Mouse (Mus musculus) liver, postnatal 0 days (tissue): Measurements from ENCODE around the gene Hivep3. TPM values are rescaled to one million over a fixed set of nuclear protein-coding genes. Genes with fewer than 3 reads are reported as not detected.

Experiments
- ATAC-seq: fragments of 200-750 bp; cut with Nextera tagmentation; 2 replicates; pipeline ENCODE4 v1.8.0; 2017; ENCODE audit warnings: mild to moderate bottlenecking, moderate library complexity
- DNase-seq: peaks from one replicate; pipeline ENCODE4 v3.0.0-alpha.2; 2016
- H3K27ac ChIP-seq: fragments of 300-500 bp; sonication (generic); 2 replicates; pipeline ENCODE4 v1.5.1; 2014; ENCODE audit warnings: antibody characterized with exemption, moderate library complexity, mild to moderate bottlenecking, low read depth
- H3K27me3 ChIP-seq: fragments of 300-500 bp; sonication (generic); 2 replicates; pipeline ENCODE4 v1.6.1; 2014; ENCODE audit warnings: low read length, control low read depth, mixed read lengths; ENCODE audit not compliant: insufficient read depth
- H3K36me3 ChIP-seq: fragments of 300-500 bp; sonication (generic); replicated peaks from 2 replicates; pipeline ENCODE4 v1.6.1; 2014; ENCODE audit warnings: mild to moderate bottlenecking, control low read depth, low read length, moderate library complexity, mixed read lengths; ENCODE audit not compliant: insufficient read depth
- H3K4me1 ChIP-seq: fragments of 300-500 bp; sonication (generic); 2 replicates; pipeline ENCODE4 v1.6.1; 2014; ENCODE audit warnings: antibody characterized with exemption, mild to moderate bottlenecking, control low read depth; ENCODE audit not compliant: insufficient read depth
- H3K4me2 ChIP-seq: fragments of 300-500 bp; sonication (generic); 2 replicates; pipeline ENCODE4 v1.6.1; 2014; ENCODE audit warnings: low read depth, mild to moderate bottlenecking, low read length, moderate library complexity, mixed read lengths
- H3K4me3 ChIP-seq: fragments of 300-500 bp; sonication (generic); 2 replicates; pipeline ENCODE4 v1.5.1; 2014; ENCODE audit warnings: low read depth, low read length
- H3K9ac ChIP-seq: fragments of 300-500 bp; sonication (generic); replicated peaks from 2 replicates; pipeline ENCODE4 v1.6.1; 2014; ENCODE audit warnings: mild to moderate bottlenecking, moderate library complexity
- H3K9me3 ChIP-seq: fragments of 300-500 bp; sonication (generic); 2 replicates; pipeline ENCODE4 v1.6.1; 2016; ENCODE audit warnings: mild to moderate bottlenecking, control low read depth, low read length, mixed read lengths
- CTCF ChIP-seq: sonication (generic); IDR thresholded peaks from 2 replicates; pipeline ENCODE4 v1.5.1; 2016; ENCODE audit warnings: antibody characterized with exemption, low read depth
- EP300 ChIP-seq: IDR thresholded peaks from 2 replicates; pipeline ENCODE4 v1.6.1; 2016; ENCODE audit warnings: antibody characterized with exemption, low read depth, mild to moderate bottlenecking
- WGBS: fragments of 180-500 bp; shearing (Covaris S2); extraction: QIAGEN DNeasy Blood & Tissue Kit; methylation state at CpG from one replicate; pipeline ENCODE4 v1.1.7; 2014; ENCODE audit not compliant: insufficient replicate concordance; 5-methylcytosine and 5-hydroxymethylcytosine counted together
- polyA plus RNA-seq: library from polyadenylated mRNA; unstranded; fragments of >200 nt; fragmentation: Nextera tagmentation; extraction: Ambion mirVana; gene quantifications from 2 replicates; pipeline ENCODE4 v1.2.1, GENCODE M21; 2015

The Hivep3 gene
- polyA plus RNA-seq, 1 experiment from 2014 or later, result 3.8 TPM

DNA sequence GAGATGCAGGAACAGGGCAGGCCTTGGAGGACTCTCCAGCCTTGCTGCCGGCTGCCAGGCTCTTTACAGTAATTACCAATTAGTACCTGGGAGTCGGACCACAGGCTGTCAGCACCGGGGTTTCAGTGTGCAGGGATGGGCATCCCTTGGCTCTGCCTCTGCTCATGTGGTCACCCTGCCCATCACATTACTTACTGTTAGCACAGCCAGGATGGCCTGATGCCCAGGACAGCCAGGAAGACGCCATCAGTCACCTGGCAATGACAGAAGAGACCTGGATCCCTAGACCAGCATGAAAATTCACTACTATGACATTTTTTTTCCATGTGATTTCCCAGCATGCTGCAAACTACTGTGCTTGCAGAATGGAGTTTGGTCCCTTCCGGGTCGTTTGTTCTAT, 238.8 kb downstream of the Hivep3 start:
- Histone ChIP-seq H3K4me3 (no peak overlapping the region), H3K36me3 (no peaks in the 10 kb centered on the region), H3K9me3 (no peaks in the 10 kb centered on the region), H3K9ac (no peak overlapping the region), H3K4me2 (no peak overlapping the region), H3K27ac (no peak overlapping the region), H3K27me3 (no peaks in the 10 kb centered on the region), H3K4me1 (peaks cover 4% of the 10 kb centered on the region; the same call in 1 of the 2 replicates)
- no peak for ATAC-seq
- WGBS, result 71% methylated on average over 6 of the region's 6 CpGs
- no peak for TF ChIP-seq CTCF
- DNase-seq, result no peak

DNA sequence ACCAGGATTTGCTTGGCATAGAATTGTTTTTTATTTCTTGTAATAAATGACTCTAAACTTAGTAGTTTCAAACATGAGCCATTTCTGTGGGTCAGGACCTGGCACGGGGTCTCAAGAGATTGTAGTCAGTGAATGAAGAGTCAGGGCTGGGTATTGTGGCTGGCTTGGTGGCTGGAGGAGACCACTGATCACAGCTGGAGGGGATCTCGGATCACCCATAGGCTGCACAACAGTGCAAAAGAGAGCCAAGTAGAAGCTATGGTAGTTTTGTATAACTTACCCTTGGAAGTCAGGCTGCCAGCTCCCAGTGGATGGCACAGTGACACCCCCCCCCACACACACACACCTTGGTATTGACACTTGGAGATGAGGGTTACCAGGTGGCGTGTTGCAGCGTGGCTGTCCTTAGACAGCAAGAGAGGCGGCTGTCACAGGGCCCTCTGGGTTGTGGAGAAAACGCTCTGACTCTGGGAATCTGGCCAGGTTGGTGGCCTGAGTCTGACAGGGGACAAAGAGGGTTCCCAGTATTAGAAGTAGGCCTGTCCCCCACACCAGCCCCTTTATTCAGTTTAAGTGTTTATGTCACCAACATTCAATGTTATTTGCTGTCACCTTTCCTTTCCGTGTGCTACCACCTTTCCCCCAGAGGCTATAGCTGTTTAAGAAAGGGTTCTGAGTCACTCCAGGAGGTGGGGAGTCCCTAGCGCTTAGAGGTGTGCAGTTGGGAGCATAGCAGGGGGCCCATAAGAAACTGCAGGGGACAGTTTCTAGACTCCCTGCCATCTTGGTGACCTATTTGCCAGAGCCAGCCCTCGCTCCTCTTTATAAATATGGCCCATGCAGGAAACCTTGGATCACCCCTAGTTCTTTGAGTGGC, 240.4 kb downstream of the Hivep3 start:
- no peak for TF ChIP-seq CTCF
- TF ChIP-seq EP300, result no peak
- H3K9me3 ChIP-seq, result no peaks in the 10 kb centered on the region
- H3K4me2 ChIP-seq, result no peak overlapping the region
- no peaks in the 10 kb centered on the region for H3K36me3 ChIP-seq
- H3K9ac ChIP-seq, result no peak overlapping the region
- no peak overlapping the region for H3K27ac ChIP-seq
- H3K27me3 ChIP-seq, result no peaks in the 10 kb centered on the region
- no peak for DNase-seq
- H3K4me3 ChIP-seq, result no peak overlapping the region
- H3K4me1 ChIP-seq, result 0 out of 2 replicates have a peak, but pooled peaks cover 5% of the 10 kb centered on the region
- 73% methylated on average over 9 of the region's 9 CpGs for WGBS
- no peak for ATAC-seq

DNA sequence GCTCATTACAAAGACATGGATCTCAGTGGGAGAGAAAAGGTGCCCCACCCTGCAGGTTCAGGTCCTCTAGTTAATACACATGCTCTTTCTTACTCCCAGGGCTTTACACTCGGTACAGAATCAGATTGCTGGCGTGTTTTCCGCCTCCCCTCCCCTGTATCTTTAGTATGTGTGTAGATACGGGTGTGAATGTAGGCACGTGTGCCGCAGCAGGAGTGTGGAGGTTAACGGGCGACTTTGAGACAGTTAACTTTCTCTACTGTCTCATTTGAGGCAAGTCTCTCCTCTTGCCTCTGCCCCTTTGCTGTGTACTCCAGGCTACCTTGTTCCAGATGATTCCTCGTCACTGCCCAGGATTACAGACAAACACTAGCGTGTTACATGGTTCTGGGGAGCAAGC, 241.7 kb downstream of the Hivep3 start:
- H3K4me1 ChIP-seq, result 0 out of 2 replicates have a peak, but pooled peaks cover 5% of the 10 kb centered on the region
- ATAC-seq (no peak), DNase-seq (no peak)
- no peaks in the 10 kb centered on the region for H3K36me3 ChIP-seq
- no peak overlapping the region for H3K4me3 ChIP-seq
- WGBS, result 80% methylated on average over 10 of the region's 10 CpGs
- no peak overlapping the region for H3K27ac ChIP-seq
- H3K9me3 ChIP-seq, result no peaks in the 10 kb centered on the region
- H3K9ac ChIP-seq, result no peak overlapping the region
- no peaks in the 10 kb centered on the region for H3K27me3 ChIP-seq
- TF ChIP-seq CTCF, result no peak
- TF ChIP-seq EP300, result no peak
- no peak overlapping the region for H3K4me2 ChIP-seq

DNA sequence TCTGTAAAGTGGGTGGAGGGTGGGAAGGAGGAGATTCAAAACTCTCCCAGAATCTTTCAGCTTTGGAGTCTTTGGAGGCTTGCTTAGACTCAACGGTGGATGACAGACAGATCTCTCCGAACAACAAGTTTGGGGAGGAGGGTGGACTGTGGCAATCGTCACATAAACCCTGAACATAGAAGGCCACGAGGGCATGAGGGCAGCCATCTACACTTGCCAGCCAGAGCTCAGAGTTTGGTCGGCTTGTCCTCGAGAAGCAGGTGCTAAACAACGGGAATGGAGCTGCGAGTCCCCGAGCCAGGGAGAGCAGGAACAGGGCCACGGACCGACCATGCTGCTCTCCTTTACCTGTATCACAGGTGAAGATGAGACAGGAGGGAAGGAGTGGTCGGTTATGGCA, 242.2 kb downstream of the Hivep3 start:
- Histone ChIP-seq H3K9me3 (no peaks in the 10 kb centered on the region), H3K27me3 (no peaks in the 10 kb centered on the region), H3K4me1 (0 out of 2 replicates have a peak, but pooled peaks cover 5% of the 10 kb centered on the region), H3K4me3 (no peak overlapping the region), H3K4me2 (no peak overlapping the region), H3K9ac (no peak overlapping the region), H3K36me3 (no peaks in the 10 kb centered on the region), H3K27ac (no peak overlapping the region)
- 75% methylated on average over 10 of the region's 12 CpGs for WGBS
- no peak for DNase-seq
- TF ChIP-seq CTCF, result no peak
- no peak for TF ChIP-seq EP300
- ATAC-seq, result no peak

DNA sequence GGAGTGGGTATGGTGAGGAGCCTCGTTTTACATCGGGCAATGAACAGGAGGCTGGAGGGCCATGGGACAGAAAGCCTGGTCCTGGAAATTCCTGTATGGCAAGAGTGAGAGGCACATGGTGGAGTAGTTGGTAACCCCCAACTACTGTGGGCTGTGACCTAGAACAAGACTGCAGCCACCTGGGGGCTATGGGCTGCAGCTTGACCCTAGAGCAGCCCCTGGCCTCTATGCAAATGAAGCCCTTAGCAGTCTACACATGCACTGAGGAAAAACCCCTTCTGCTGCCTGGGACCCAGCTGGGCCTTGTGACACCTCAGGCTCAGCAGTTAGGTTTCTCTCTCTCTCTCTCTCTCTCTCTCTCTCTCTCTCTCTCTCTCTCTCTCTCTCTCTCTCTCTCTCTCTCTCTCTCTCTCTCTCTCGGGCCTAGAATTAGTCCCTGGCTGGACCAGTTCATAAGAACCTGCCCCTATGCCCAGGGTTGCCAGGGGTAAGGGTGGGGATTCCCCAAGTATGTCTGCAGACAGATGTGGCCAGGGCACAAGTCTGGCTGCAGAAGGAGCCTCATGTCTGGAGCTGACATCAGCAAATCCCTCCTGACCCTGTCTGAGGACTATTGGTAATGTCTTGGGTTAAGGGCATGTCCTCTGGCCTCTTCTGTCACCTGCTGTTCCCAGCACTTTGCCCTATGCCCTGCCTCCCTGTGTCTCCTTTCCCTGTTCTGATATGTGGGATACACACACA, 243.0 kb downstream of the Hivep3 start:
- ATAC-seq, result peak; percentile 59

More for the DNA sequence above, 243.0 kb downstream of the Hivep3 start:
- Histone ChIP-seq H3K4me2 (no peak overlapping the region), H3K27ac (no peak overlapping the region; the same call in 1 of the 2 replicates), H3K9me3 (no peaks in the 10 kb centered on the region), H3K4me1 (0 out of 2 replicates have a peak, but pooled peaks cover 5% of the 10 kb centered on the region), H3K9ac (no peak overlapping the region), H3K36me3 (no peaks in the 10 kb centered on the region), H3K4me3 (no peak overlapping the region), H3K27me3 (no peaks in the 10 kb centered on the region)
- no peak for DNase-seq
- 35% methylated on average over 3 of the region's 3 CpGs for WGBS
- TF ChIP-seq EP300, result no peak
- no peak for TF ChIP-seq CTCF
